Mouse (Mus musculus) neural tube, postnatal 0 days (tissue): ENCODE measurements around the gene Olfr860. TPM values are rescaled to one million over a fixed set of nuclear protein-coding genes. Genes with fewer than 3 reads are reported as not detected.

ENCODE experiments used
- polyA plus RNA-seq: library from polyadenylated mRNA; unstranded; fragments of >200 nt; fragmentation: Nextera tagmentation; extraction: Ambion mirVana; gene quantifications from 2 replicates; pipeline ENCODE4 v1.2.1, GENCODE M21; 2015

Olfr860 gene
- not detected in 2 replicates for polyA plus RNA-seq

GRCm38 (mm10) chr9:19849647-19850046, at the start of gene Olfr860:
Olfr860 (minus strand) TSS chr9:19849747.

GRCm38 (mm10) chr9:19887904-19888303, 38.4 kb upstream of the Olfr860 start, which contains the start of gene Olfr862:
Olfr862 (minus strand) TSS chr9:19888004.

DNA sequence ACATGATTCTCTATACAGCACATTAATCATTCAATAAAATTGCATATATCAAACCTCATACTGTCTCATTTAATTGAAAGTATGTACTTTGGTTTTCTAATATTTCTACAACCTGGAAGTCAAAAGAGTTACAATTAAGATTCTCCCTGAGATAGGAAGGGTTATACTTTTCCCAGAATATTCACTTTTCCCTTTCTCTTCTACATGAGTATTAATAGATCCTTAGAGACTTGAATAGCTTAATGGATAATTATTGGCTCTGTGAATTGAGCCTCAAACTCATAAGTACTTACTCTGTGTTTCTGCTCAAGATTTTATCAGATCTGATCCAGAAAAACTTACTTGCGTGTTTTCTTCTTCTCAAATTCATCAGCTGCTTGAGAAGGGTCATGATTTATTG, 44.9 kb downstream of the Olfr860 start, which contains the start of gene Olfr859:
Gene Olfr859 (plus strand): TSS at position 301 of the 400 bp plus-strand sequence.

Other genes starting within 250 kb of the Olfr860 start
- 18.3 and 18.7 TPM in 2 replicates for gene Zfp317, start 227.6 kb downstream of the Olfr860 start, polyA plus RNA-seq
- gene Olfr857, start 140.3 kb downstream of the Olfr860 start, polyA plus RNA-seq, result not detected in 2 replicates
- gene Olfr58, start 69.5 kb downstream of the Olfr860 start, polyA plus RNA-seq, result not detected in 2 replicates
- not detected in 2 replicates for gene Olfr859, start 44.8 kb downstream of the Olfr860 start, polyA plus RNA-seq
- gene Olfr862, start 38.3 kb upstream of the Olfr860 start, polyA plus RNA-seq, result not detected in 2 replicates
- gene Olfr77, start 67.1 kb upstream of the Olfr860 start, polyA plus RNA-seq, result 0.17 and 0.19 TPM in 2 replicates
- not detected in 2 replicates for gene Olfr866, start 178.3 kb upstream of the Olfr860 start, polyA plus RNA-seq
- gene Olfr867, start 207.8 kb upstream of the Olfr860 start, polyA plus RNA-seq, result not detected in 2 replicates
- not detected in 2 replicates for gene Olfr868, start 248.9 kb upstream of the Olfr860 start, polyA plus RNA-seq